Mouse (Mus musculus) layer of hippocampus, postnatal 25 days (tissue): Measurements from ENCODE around the gene Rmnd5b. TPM values are rescaled to one million over a fixed set of nuclear protein-coding genes. Genes with fewer than 3 reads are reported as not detected.
"Not testable (repeated sequence)": the region's sequence is repeated elsewhere in the genome, so short reads cannot be mapped to it uniquely, and the experiment has no call there.

ENCODE experiments used
- DNase-seq, 2 experiments: peaks; one replicate each; pipeline ENCODE4 v3.0.0; 2022; ENCODE audit warnings: mixed read lengths in 2 of 2, low spot score in 1 of 2; ENCODE audit errors: extremely low spot score in 1 of 2
- total RNA-seq, 2 experiments: library from RNA; stranded (reverse); gene quantifications; 2 replicates each; pipeline ENCODE4 v1.2.3; 2021

The Rmnd5b gene
- total RNA-seq, 2 experiments from 2014 or later, result 62.3 to 65.9 TPM

DNA sequence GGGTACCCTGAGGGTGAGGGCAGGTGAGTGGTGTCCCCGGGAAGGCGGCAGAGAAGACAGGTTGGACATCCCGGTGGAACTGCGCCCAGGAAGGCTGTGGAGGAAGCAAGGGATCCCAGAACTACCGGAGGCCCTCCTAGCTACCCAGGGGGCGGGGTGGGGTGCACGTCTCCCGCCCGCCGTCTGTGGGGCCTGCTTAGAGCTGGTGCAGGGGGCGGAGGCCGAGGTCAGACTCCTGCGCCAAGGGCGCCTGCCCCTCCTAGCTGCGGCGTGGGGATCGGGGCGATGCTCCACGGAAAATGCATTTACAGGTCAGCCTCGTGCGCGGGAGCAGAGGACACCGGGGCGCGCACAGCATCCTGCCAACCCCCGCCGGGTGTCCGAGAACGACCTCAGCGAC is 14.6 kb upstream of the Rmnd5b start:
- DNase-seq, result no peak

DNA sequence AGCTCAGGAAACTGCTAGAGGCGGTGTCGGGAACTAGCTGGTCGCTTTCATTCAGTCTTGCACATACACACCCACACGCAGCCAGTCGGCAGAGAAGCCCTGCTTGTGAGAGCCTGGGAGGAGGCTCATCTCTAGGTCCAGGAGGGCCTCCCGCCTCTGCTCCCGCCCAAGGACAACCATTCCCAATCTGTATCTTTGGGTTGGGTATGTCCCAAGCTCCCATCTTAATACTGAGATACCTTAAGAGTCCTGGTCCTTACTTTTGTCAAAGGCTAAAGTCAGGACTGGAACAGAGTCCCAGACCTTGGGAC is 14.1 kb upstream of the Rmnd5b start:
- DNase-seq, result no peak

DNA sequence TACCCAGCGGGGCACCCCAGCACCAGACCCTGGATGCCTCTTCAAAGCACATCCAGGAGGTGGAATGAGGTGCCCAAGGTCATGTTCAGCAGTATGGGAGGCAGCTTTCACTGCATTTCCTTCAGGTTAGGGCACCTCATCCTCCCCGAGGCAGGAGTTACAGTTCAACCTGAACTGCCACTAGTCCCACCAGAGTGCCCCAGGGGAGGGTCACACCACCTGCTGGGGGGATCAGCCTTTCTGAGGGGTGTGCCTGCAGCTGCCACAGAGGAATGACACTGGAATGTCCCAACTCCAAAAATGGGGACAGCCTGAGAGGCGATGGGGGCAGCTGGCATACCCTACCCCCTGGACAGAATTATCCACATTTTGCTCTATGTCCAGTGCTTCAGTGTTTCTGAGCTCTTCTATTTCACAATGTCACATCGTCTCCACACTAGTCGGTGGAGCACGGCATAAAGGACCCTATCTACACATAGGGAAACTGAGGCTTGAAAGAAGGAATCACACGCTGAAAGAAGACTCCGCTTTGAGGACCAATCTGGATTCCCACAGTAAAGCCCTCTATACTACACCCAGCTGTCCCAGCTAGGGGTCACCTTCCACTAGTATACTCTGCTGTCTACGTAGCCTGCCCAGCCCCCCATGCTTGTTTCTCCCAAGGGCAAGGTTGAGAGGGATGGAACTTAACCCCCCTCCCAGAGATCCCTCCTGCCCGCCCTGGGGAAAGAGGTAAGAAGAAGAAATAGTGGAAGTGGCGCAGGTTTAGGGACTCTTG is 13.6 kb upstream of the Rmnd5b start:
- DNase-seq, result no peak

DNA sequence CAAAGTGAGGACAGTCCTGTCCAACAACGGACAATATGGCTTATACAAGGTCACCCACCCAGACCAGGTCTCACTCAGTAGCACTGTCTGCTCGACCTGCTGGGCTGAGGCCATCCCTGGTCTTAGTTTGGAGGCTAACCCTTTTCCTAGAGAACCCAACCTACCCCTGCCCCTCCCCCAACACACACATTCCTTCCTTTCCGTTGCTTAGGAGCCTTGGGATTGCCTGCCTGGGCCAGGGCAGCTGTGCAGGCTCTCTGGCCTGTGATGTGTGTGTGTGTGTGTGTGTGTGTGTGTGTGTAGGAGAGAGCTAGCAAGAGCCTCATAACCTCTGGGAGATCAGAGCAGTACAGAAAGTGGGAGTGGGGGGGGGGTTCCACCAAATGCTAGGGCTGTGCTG is 12.9 kb upstream of the Rmnd5b start:
- DNase-seq, result no peak

DNA sequence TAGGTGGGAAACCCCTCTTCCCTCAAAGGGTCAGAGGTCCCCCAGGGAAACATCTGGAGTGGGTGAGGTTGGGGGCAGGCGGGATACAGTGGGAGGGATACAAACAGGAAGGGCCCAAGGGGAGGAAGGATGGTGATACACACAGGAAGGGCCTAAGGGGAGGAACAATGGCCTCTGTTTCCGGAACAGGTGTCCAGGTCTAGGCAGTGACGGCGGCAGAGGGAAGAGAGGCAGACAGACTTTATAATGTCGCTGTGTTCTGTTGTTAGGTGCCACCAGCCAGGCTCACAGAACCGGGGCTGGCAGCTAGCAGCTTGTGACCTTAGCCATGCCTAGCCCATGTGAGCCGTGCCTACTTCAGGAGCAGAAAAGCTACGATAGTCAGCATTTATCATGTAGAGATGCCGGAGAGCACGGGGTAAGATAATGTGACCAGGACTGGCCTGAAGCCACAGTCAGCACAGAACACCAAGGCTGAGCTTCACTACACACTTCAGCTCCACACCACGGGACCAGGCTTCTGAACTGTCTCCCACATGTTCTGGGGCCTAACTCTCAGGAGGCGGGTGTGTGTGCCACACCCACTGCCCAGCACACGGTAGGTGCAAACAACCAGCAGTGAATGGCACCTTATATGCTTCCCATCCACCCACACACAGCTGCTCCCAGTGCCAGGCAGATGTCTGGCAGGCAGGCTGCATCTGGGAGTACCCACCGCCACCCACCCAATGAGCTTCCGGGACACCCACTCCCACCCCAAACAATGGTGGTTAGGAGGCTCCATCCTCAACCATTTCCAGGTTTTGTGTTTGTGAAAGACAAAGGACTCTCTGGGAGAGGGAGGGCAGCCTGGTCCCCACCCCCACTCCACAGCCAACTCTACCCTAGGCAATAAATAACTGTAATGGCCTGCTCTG is 11.3 kb upstream of the Rmnd5b start:
- DNase-seq, result no peak

DNA sequence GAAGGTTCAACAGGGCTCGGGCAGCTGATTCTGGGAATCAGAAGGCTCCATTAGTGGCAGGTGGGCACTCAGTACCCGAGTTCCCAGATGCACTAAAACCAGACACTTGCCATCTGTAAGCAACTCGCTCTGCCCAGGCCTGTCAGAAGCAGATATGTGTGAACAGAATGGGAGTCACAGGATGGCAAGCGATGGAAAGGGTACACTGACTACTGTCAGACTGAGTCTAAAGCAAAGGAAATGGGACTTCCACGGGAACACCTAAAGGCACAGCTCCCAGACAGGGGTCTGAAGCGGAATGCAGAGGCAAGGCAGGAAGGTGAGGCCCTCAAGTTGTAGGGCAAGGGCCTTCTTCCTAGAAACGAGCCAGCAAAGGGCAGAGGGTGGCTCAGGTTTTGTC is 10.5 kb upstream of the Rmnd5b start:
- DNase-seq, result no peak

DNA sequence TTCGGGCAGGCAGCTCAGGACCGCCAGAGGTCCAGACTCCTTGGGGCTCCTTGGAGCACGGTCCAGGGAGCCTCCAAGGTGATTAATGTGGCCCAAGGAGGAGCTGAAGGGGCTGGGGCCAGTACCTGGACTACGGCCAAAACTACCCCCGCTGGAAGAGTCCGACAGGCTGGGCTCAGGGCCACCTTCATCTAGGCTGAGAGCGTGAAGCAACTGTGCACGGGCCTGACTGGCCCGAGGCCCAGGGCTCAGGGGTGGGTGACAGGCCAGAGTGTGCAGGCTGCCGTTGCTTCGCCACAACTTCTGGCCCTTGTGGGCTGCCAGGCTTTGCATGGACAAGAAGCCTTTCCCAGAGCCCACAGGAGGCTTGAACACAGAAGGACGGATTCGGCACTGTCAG is 9.6 kb upstream of the Rmnd5b start:
- DNase-seq, result no peak

DNA sequence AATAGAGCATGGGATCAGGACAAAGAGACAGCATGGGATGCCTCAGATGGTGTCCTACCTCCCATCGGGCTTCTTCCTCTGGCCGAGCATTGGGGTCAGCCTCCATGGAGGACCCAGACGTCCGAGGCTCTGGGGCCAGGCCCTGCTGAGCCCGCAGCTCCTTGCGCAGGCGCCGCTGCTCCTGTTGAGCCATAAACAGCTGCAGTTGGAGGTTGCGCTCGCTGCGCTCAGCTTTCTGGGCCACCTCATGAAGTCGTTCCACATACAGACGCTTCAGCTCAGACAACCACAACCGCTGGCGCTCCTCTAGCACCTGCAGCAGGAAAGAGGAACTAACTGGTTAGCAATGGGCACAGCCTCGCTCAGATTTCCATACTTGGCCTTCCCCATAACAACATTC is 8.5 kb upstream of the Rmnd5b start:
- DNase-seq, result no peak

DNA sequence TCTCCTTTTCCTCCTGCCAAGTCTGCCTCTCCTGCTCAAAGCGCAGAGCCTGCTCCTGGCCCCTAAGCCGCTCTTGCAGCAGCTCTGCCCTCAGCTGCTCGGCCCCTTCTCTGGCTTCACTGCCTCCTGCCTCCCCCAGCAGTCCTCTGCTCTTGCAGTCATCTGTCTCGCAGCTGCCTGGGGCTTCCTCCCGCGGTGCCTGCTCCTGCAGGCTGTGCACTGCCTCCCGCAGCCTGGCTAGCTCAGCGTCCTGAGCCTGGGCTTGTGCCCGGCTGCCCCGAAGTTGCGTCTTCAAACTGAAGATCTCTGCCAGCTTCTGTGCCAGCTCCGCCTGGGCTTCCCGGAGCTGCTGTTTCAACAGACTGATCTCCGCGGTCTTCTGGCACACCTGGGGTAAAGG is 8.1 kb upstream of the Rmnd5b start:
- no peak for DNase-seq

DNA sequence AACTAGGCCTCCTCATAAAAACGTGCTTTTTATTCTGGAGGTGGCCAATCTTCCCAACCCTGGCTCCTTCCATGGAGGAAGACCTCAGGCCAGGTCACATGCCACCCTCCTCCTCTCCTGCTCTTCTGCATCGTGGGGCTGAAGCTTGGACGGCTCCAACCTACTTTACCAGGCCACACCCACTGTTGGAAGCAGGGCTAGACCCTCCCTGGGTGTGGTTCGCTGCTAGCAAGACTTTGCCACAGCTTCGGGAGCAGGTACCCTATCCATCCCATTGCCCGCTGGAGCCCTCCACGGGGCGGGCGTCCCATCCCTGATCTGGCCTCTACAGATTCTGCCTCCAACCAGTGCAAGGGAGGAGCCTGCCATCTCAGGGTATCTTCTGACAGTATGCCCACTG is 7.5 kb upstream of the Rmnd5b start:
- DNase-seq, result no peak

DNA sequence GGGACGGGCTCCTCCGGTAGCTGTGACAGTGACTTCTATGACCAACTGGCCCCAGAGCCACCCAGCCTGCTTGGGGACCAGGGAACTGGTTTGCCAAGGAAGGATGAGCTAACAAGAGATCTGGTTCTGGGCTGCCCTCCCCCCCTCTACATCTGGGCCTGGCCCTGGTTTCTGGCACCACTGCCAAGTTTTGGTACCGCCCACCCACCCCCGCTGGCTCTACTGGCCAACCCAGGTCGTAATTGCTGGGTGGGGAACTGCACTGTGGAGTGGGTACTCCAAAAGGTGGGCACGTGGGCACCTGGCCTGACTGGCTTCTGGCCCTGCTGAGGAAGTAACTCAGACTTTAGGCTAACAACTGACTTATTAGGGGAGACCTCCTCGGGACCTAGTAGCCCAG is 5.1 kb upstream of the Rmnd5b start:
- no peak for DNase-seq

DNA sequence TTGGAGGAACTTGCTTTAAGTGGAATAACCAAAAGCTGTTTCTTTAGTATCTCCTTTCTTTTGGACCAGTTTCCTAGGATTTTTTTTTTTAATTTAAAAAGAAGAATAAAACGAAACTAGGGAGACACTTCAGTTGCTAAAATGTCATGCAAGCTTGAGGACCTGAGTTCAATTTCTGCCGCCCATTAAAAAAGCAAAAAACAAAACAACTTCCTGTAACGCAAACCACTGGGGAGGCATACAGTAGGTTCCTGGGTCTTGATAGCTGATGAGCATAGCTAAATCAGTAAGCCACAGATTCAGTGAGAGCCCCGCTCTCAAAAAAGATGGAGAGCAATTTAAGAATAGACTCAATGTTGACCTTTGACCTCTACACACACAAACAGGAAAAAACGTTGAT is 2.8 kb upstream of the Rmnd5b start:
- DNase-seq, result no peak

DNA sequence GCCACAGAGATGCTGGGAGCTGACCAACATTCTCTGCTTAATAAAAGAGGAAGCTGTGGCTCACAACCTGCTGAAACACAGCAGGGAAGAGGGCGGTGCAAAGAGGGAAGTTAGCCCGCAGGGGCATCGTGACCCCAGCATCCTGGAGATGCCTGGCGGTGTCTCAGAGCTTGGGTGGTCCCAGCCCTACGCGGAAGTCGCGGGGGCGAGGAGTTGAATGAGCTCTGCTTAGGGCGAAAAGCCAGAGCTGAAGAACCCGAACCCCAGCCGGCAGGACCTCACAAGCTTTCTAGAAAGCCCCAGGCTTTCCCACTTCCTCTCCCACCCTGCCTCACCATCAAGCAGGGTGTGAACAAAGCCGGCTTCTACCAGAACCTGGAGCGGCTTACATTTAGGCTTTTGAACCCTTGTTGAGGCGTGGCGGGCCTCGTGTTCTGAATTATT is 2.3 kb upstream of the Rmnd5b start:
- no peak for DNase-seq

DNA sequence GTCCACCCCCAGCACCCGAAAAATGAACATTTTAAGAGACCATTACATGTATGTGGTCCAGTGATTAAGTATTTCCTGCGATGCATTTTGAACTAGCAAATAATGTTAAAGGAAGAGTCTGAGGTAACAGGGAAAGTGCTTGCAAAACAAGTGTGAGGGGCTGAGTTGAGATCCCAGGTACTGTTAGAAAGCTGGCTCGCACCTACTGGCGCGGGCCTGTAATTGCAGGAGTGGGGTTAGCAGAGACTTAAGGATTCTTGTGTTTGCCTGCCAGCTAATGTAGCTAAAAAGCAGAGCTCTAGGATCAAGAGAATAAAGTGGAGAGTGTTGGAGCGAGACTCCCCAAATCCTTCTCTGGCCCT is 608 bp upstream of the Rmnd5b start:
- DNase-seq, result no peak

DNA sequence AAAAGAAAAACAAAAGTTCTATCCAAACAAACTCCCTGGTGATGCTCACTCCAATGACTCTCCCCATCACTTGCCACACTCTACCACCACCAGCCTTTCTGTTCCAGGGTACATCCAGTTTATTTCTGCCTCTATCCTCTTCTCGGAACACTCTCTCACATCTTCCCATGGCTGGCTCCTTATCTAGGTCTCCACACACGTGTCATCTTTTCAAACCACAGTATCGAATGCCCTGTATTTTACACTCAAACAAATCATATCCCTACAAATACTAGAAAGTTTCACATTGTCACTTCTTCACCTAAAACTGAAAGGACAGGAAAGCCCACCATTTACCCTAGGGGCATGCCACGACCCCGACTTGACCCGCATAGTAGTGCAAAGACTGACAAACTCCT is 570 bp downstream of the Rmnd5b start:
- no peak for DNase-seq

DNA sequence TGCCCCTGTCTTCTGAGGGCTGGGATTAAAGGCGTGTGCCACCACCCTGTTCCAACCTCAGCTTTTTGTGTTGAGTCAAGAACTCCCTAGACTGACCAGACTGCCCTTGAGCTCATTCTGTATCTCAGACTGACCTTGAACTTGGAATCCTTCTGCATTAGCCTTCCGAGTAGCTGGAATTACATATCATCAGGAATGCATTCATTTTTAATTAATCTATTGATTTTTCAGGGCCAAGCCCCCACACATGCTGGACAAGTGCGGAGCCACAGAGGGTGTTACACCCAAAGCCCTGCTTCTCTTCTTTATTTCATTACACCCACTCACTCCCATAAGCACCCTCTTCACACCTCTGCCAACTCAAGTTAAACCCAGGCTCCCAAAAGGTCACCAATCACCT is 2.0 kb downstream of the Rmnd5b start:
- no peak for DNase-seq

DNA sequence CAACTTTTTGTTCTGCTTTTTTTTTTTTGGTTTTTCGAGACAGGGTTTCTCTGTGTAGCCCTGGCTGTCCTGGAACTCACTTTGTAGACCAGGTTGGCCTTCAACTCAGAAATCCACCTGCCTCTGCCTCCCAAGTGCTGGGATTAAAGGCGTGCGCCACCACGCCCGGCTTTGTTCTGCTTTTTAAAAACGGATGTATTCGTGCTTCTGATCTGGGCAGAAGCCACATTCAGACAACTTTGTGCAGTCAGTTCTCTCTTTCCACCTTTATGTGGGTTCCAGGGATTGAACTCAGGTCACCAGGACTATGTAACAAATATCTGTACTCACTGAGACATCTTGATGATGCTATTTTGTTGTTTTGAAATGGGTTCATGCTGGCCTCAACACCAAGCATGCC is 2.5 kb downstream of the Rmnd5b start:
- not testable (repeated sequence) for DNase-seq

DNA sequence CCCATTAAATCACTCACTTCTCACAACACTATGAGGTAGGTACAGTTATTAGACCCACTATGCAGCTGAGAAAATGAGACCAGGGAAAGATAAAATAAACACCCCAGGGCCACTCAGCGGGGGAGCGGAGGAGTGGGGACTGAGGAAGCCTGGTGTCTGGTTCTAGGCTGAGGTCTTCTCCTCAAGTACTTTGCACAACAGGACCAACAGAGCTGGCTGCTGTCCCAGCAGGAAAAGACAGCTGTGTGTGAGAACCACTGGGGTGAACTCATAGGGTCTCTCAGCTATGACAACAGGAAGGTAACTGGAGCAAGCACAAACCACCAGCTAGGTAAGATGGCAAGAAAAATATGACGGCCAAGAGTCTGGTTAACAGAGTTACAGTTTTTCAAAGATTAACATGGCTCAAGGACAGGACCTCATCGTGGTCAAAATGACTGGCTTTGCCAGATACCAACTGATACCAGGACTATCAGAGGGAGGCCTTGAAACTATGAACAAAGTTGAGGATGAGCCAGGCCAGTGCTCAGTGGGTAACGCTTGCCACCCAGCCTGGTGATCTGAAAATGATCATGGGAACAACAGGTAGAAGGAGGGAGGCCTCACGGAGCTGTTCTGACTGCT is 3.5 kb downstream of the Rmnd5b start:
- no peak for DNase-seq

DNA sequence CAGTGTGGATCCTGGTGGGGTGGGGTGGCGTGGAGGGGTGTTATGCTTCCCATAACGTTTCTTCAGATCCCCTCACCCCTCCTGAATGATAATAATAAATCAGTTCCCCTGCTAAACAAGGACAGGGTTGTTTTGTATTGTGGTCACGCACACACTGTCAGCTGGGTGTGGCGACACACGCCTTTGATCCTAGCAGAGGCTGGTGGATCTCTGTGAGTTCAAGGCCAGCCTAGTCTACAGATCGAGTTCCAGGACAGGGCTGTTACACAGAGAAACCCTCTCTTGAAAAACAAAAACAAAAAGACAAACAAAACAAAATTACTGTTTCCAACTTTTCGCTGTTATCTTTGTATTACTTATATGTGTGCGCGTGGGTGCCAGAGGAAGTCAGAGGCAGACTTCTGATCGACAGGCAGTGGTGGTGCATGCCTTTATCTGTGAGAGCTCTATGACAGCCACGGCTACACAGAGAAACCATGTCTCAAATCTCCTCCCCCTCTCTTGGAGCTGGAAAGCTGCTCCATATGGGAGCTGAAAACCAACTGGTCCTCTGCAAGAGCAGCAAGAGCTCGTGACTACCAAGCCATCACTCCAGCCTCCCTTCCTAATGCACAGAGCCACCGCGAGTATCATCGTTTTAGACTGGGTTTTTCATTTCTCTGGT is 5.9 kb downstream of the Rmnd5b start:
- no peak for DNase-seq

DNA sequence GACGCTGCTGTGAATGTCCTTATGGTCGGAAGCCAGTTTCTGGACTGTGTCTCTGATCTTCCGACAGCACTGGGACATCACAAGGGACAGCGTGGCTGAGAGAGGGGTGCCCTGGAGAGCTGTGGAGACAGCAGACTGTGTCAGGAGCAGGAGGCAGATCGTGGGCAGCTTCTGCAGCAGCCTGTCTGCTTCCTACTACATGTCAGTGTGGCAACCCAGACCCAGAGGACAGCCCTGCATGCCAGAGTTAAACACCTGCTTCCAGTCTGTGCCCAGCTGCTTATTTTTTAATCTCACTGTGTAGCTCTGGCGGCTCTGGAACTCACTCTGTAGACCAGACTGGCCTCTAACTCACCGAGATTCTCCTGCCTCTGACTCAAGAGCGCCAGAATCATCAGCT is 7.8 kb downstream of the Rmnd5b start:
- DNase-seq, result no peak

DNA sequence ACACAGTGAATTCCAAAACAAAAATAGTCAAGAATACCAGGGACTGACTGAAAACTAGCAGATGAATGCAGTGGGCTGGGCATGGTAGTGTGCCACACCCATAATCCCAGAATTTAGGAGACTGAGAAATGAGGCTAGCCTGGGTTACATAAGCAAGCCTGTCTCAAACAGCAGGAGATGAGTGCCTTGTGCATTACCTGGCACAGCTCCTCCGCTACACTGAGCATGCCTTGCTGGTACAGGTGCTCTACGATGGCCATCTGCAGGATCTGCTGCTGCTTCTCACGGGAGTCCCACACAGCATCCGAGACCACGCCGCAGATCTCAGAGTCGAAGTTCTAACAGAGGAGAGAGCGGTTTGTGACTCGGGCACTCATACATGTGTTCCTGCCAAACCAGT is 8.3 kb downstream of the Rmnd5b start:
- no peak for DNase-seq
